Mouse (Mus musculus): ENCODE data around the gene Naxe.

DNA sequence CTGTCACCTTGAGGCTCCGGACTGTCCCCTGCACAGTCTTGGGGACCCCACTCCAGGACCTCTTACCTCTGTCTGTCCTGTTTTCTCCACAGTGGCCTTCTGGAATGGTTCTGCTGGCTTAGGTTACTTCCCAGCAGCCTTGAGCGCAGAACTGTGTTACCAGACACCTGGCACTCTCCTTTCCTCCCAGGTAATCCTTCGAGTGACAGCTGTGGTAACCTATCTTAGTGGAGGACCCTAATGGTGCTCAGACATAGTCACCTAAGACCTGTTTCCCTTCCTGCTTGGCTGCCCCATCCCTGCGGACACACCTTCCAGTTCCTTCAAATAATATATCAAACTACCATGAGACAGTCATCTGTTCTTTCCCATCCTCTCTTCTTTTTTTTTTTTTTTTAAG lies 19.9 kb upstream of the Naxe start, which contains the start of gene Ttc24:
- TF ChIP-seq CTCF (IDR thresholded peaks at IDR 0.05; ENCODE audit: control insufficient read depth, insufficient read depth, insufficient replicate concordance, low read depth, low read length) (no peak), POLR2A (IDR thresholded peaks at IDR 0.05; ENCODE audit: control insufficient read depth, low read depth, low read length) (no peak)
